Mouse (Mus musculus) E14TG2a.4 (cell line): ENCODE measurements around the gene Ccdc24.

Experiments
- CTCF ChIP-seq: conservative IDR thresholded peaks from 2 replicates; pipeline ENCODE4 v1.5.1; 2014; ENCODE audit warnings: low read length
- POU5F1 ChIP-seq: IDR thresholded peaks from 2 replicates; pipeline ENCODE4 v1.6.1; 2014; ENCODE audit warnings: low read length, borderline replicate concordance

GRCm38 (mm10) chr4:117908834-117909453 is 36.6 kb upstream of the Ccdc24 start:
- TF ChIP-seq POU5F1, result no peak
- no peak for TF ChIP-seq CTCF
